Mouse (Mus musculus): ENCODE data around the gene Tppp2.

- no peak for TF ChIP-seq CTCF (conservative IDR thresholded peaks at IDR 0.05 in 1 of 2, IDR thresholded peaks at IDR 0.05 in 1 of 2; ENCODE audit: low read depth in 2 of 2, low read length in 2 of 2)
- TF ChIP-seq EP300 (IDR thresholded peaks at IDR 0.05; ENCODE audit: low read length), result no peak
- no peak for TF ChIP-seq CHD2 (IDR thresholded peaks at IDR 0.05; ENCODE audit: low read length)
- TF ChIP-seq ELF1 (IDR thresholded peaks at IDR 0.05; ENCODE audit: low read depth, low read length), result no peak
- no peak for TF ChIP-seq ZKSCAN1 (IDR thresholded peaks at IDR 0.05; ENCODE audit: borderline replicate concordance, low read depth, low read length)
- TF ChIP-seq MAX (IDR thresholded peaks at IDR 0.05; ENCODE audit: low read length), result no peak
- no peak for TF ChIP-seq RAD21 (IDR thresholded peaks at IDR 0.05; ENCODE audit: low read depth, low read length)
- TF ChIP-seq JUND (conservative IDR thresholded peaks at IDR 0.05; ENCODE audit: low read depth, low read length), result no peak
Measured at GRCm38 (mm10) chr14:51929309-51929943, 11.2 kb downstream of the Tppp2 start.
